26 mouse cellular contexts compared by ENCODE assay signal in genomic region chr9:100303762-100304161, GRCm38 (mm10).
DNase-seq lines count a peak whose midpoint lies in the region; ATAC-seq and TF ChIP-seq lines count a peak whose summit lies in the region.
"Had no signal": no experiment of that assay in that cellular context is flagged by ENCODE, and none has a peak within 500 bp of the region (broad histone marks: within the 10 kb centered on the region; RNA-seq: fewer than 3 reads in every experiment).

No protein-coding gene starts in this region.

- no peak for TF ChIP-seq CTCF in lung, embryonic 14.5 days (IDR thresholded peaks at IDR 0.05; ENCODE audit: low read depth)
- TF ChIP-seq CTCF in lung, postnatal 0 days (IDR thresholded peaks at IDR 0.05) = no peak

- ATAC-seq in embryonic facial prominence, embryonic 14.5 days (ENCODE audit: low read depth) = no peak
- ATAC-seq in lung, embryonic 14.5 days (ENCODE audit: insufficient read depth) = no peak
- no peak; the same call in 1 of the 2 replicates for ATAC-seq in lung, postnatal 0 days
- ATAC-seq: activated CD4-positive, CD25-positive, alpha-beta regulatory T cell, adult 4 months; forebrain, embryonic 14.5 days; forebrain, postnatal 0 days; hindbrain, postnatal 0 days had no signal

- WGBS in embryonic facial prominence, embryonic 14.5 days = 66% methylated on average over 6 of the region's 6 CpGs
- 74% methylated on average over 6 of the region's 6 CpGs for WGBS in embryonic facial prominence, embryonic 10.5 days
- 48% methylated on average over 6 of the region's 6 CpGs for WGBS in lung, embryonic 14.5 days
- 44% methylated on average over 6 of the region's 6 CpGs for WGBS in lung, postnatal 0 days

- H3K4me2 ChIP-seq in embryonic facial prominence, embryonic 14.5 days (ENCODE audit: low read depth, low read length) = no peak overlapping the region
- no peak overlapping the region for H3K4me2 ChIP-seq in lung, embryonic 14.5 days
- H3K4me2 ChIP-seq in lung, postnatal 0 days (replicated peaks; ENCODE audit: low read depth, low read length) = no peak overlapping the region
- H3K4me2 ChIP-seq: embryonic facial prominence, embryonic 15.5 days; heart, embryonic 12.5 days; heart, embryonic 15.5 days; hindbrain, embryonic 14.5 days had no signal

- no peak overlapping the region for H3K4me3 ChIP-seq in embryonic facial prominence, embryonic 14.5 days (ENCODE audit: low read depth, low read length)
- H3K4me3 ChIP-seq in embryonic facial prominence, embryonic 10.5 days = no peak overlapping the region
- H3K4me3 ChIP-seq in lung, embryonic 14.5 days (ENCODE audit: low read depth, low read length) = no peak overlapping the region
- H3K4me3 ChIP-seq in lung, postnatal 0 days (ENCODE audit: low read depth, low read length) = no peak overlapping the region
- H3K4me3 ChIP-seq: embryonic facial prominence, embryonic 15.5 days; gastrocnemius, adult 2 months; heart, embryonic 12.5 days; heart, embryonic 15.5 days had no signal

- H3K9me3 ChIP-seq in embryonic facial prominence, embryonic 14.5 days (ENCODE audit: control insufficient read depth, low read length) = no peaks in the 10 kb centered on the region
- no peaks in the 10 kb centered on the region for H3K9me3 ChIP-seq in embryonic facial prominence, embryonic 10.5 days
- no peaks in the 10 kb centered on the region for H3K9me3 ChIP-seq in lung, embryonic 14.5 days (ENCODE audit: low read depth, low read length)
- no peaks in the 10 kb centered on the region for H3K9me3 ChIP-seq in lung, postnatal 0 days (ENCODE audit: low read length)
- H3K9me3 ChIP-seq: embryonic facial prominence, embryonic 15.5 days; heart, embryonic 12.5 days; heart, embryonic 15.5 days had no signal

- H3K27ac ChIP-seq in embryonic facial prominence, embryonic 14.5 days (replicated peaks; ENCODE audit: low read depth, low read length) = no peak overlapping the region
- H3K27ac ChIP-seq in embryonic facial prominence, embryonic 10.5 days (replicated peaks) = no peak overlapping the region
- H3K27ac ChIP-seq in lung, embryonic 14.5 days (ENCODE audit: low read depth) = no peak overlapping the region
- no peak overlapping the region for H3K27ac ChIP-seq in lung, postnatal 0 days (ENCODE audit: low read length)
- H3K27ac ChIP-seq: embryonic facial prominence, embryonic 15.5 days; gastrocnemius, adult 2 months; heart, embryonic 15.5 days; hindbrain, embryonic 14.5 days; hindbrain, postnatal 0 days had no signal

- no peaks in the 10 kb centered on the region for H3K4me1 ChIP-seq in embryonic facial prominence, embryonic 14.5 days (ENCODE audit: control insufficient read depth, insufficient read depth, low read length)
- H3K4me1 ChIP-seq in embryonic facial prominence, embryonic 10.5 days = no peaks in the 10 kb centered on the region
- H3K4me1 ChIP-seq in lung, embryonic 14.5 days (ENCODE audit: insufficient read depth) = no peaks in the 10 kb centered on the region
- H3K4me1 ChIP-seq in lung, postnatal 0 days (ENCODE audit: insufficient read depth, low read depth, low read length) = no peaks in the 10 kb centered on the region
- H3K4me1 ChIP-seq: embryonic facial prominence, embryonic 15.5 days; heart, embryonic 12.5 days; heart, embryonic 15.5 days had no signal

- no peaks in the 10 kb centered on the region for H3K36me3 ChIP-seq in embryonic facial prominence, embryonic 14.5 days (ENCODE audit: control insufficient read depth, insufficient read depth, low read length)
- no peaks in the 10 kb centered on the region for H3K36me3 ChIP-seq in embryonic facial prominence, embryonic 10.5 days (replicated peaks)
- no peaks in the 10 kb centered on the region for H3K36me3 ChIP-seq in lung, embryonic 14.5 days (ENCODE audit: insufficient read depth)
- no peaks in the 10 kb centered on the region for H3K36me3 ChIP-seq in lung, postnatal 0 days (ENCODE audit: insufficient read depth, low read length)
- H3K36me3 ChIP-seq: embryonic facial prominence, embryonic 15.5 days; heart, embryonic 12.5 days; heart, embryonic 15.5 days had no signal

- H3K9ac ChIP-seq in embryonic facial prominence, embryonic 14.5 days (ENCODE audit: low read depth, low read length) = no peak overlapping the region
- H3K9ac ChIP-seq in lung, embryonic 14.5 days = no peak overlapping the region
- H3K9ac ChIP-seq in lung, postnatal 0 days (replicated peaks; ENCODE audit: low read depth) = no peak overlapping the region
- H3K9ac ChIP-seq: embryonic facial prominence, embryonic 15.5 days; forebrain, postnatal 0 days; heart, embryonic 12.5 days; heart, embryonic 15.5 days; hindbrain, embryonic 14.5 days had no signal

- no peak for TF ChIP-seq EP300 in lung, postnatal 0 days (IDR thresholded peaks at IDR 0.05)

- H3K27me3 ChIP-seq in embryonic facial prominence, embryonic 14.5 days (replicated peaks; ENCODE audit: control insufficient read depth, insufficient read depth, low read length) = no peaks in the 10 kb centered on the region
- H3K27me3 ChIP-seq in embryonic facial prominence, embryonic 10.5 days (replicated peaks; ENCODE audit: low read depth, poor library complexity, severe bottlenecking) = no peaks in the 10 kb centered on the region
- no peaks in the 10 kb centered on the region for H3K27me3 ChIP-seq in lung, embryonic 14.5 days (ENCODE audit: insufficient read depth, low read length)
- no peaks in the 10 kb centered on the region for H3K27me3 ChIP-seq in lung, postnatal 0 days (replicated peaks; ENCODE audit: insufficient read depth, low read length)
- H3K27me3 ChIP-seq: embryonic facial prominence, embryonic 15.5 days; heart, embryonic 12.5 days; heart, embryonic 15.5 days had no signal

- DNase-seq in embryonic facial prominence, embryonic 14.5 days (ENCODE audit: low spot score) = peak; percentile 5
- no peak for DNase-seq in embryonic facial prominence, embryonic 10.5 days (ENCODE audit: low spot score)
- DNase-seq in lung, embryonic 14.5 days = peak; percentile 52
- no peak for DNase-seq in lung, postnatal 25 days (ENCODE audit: low spot score)
- DNase-seq in lung, postnatal 0 days (ENCODE audit: low spot score) = peak; percentile 24
- DNase-seq in lung, postnatal 14 days = no peak
- DNase-seq: adrenal gland, adult 8-10 months; adrenal gland, postnatal 25 days; cerebellum, adult 11-12 months; cerebellum, adult 8-10 months; cerebellum, postnatal 10 days; cerebellum, postnatal 36 days; embryo, embryonic 11 days; forebrain, postnatal 0 days; gastrocnemius, adult 2 months; gastrocnemius, postnatal 14 days; heart, adult 18-20 months; heart, postnatal 10 days; heart, postnatal 4 days had no signal

Comparison
In these comparisons a context has a peak if more than half of its experiments do, and no peak if none do; other contexts are left out.
1. DNase-seq: peak in embryonic facial prominence, embryonic 14.5 days (single experiment), lung, embryonic 14.5 days (single experiment) and lung, postnatal 0 days (single experiment); none in embryonic facial prominence, embryonic 10.5 days (single experiment), lung, postnatal 25 days (single experiment) and lung, postnatal 14 days (single experiment).